Mouse (Mus musculus) testis, postnatal 14 days (tissue): ENCODE measurements around the gene Fam76b.
"Not testable (repeated sequence)": the region's sequence is repeated elsewhere in the genome, so short reads cannot be mapped to it uniquely, and the experiment has no call there.

Experiments
- DNase-seq: peaks from one replicate; pipeline ENCODE4 v3.0.0; 2021; ENCODE audit warnings: low spot score

Gene Fam76b

GRCm38 (mm10) chr9:13827406-13828086, at the start of gene Fam76b:
TSS of gene Fam76b (plus strand) at chr9:13827716.
- DNase-seq = peak; percentile 100

- DNase-seq = no peak
Measured at GRCm38 (mm10) chr9:13781985-13782384, 45.5 kb upstream of the Fam76b start.

GRCm38 (mm10) chr9:13790864-13791263, 36.7 kb upstream of the Fam76b start:
- DNase-seq = not testable (repeated sequence)

GRCm38 (mm10) chr9:13794302-13794701, 33.2 kb upstream of the Fam76b start:
- DNase-seq = no peak

GRCm38 (mm10) chr9:13794756-13795155, 32.8 kb upstream of the Fam76b start:
- DNase-seq = no peak

- no peak for DNase-seq
Measured at GRCm38 (mm10) chr9:13804480-13804879, 23.0 kb upstream of the Fam76b start.

GRCm38 (mm10) chr9:13806854-13807253, 20.7 kb upstream of the Fam76b start:
- DNase-seq = no peak

GRCm38 (mm10) chr9:13807657-13808056, 19.9 kb upstream of the Fam76b start:
- no peak for DNase-seq

- no peak for DNase-seq
Measured at GRCm38 (mm10) chr9:13809937-13810336, 17.6 kb upstream of the Fam76b start.

GRCm38 (mm10) chr9:13818369-13818768, 9.1 kb upstream of the Fam76b start:
- DNase-seq = no peak

- DNase-seq = no peak
Measured at GRCm38 (mm10) chr9:13820774-13821173, 6.7 kb upstream of the Fam76b start.

GRCm38 (mm10) chr9:13825896-13826295, 1.6 kb upstream of the Fam76b start:
- DNase-seq = no peak

- DNase-seq = peak; percentile 82
Measured at GRCm38 (mm10) chr9:13826391-13826805, 1.1 kb upstream of the Fam76b start.

GRCm38 (mm10) chr9:13826832-13827405, 597 bp upstream of the Fam76b start, which contains the start of gene Cep57:
TSS of gene Cep57 (minus strand) at chr9:13827107.
- DNase-seq = peak; percentile 97

- DNase-seq = no peak
Measured at GRCm38 (mm10) chr9:13828087-13828441, 548 bp downstream of the Fam76b start.

- no peak for DNase-seq
Measured at GRCm38 (mm10) chr9:13835256-13835655, 7.7 kb downstream of the Fam76b start.

- DNase-seq = no peak
Measured at GRCm38 (mm10) chr9:13836726-13837125, 9.2 kb downstream of the Fam76b start.

- DNase-seq = no peak
Measured at GRCm38 (mm10) chr9:13847591-13847990, 20.1 kb downstream of the Fam76b start.

GRCm38 (mm10) chr9:13848481-13849480, 21.3 kb downstream of the Fam76b start:
- DNase-seq = no peak

GRCm38 (mm10) chr9:13853876-13854275, 26.4 kb downstream of the Fam76b start:
- DNase-seq = no peak

GRCm38 (mm10) chr9:13856247-13856646, 28.7 kb downstream of the Fam76b start:
- DNase-seq = no peak

- DNase-seq = no peak
Measured at GRCm38 (mm10) chr9:13856777-13857176, 29.3 kb downstream of the Fam76b start.

- no peak for DNase-seq
Measured at GRCm38 (mm10) chr9:13867646-13868045, 40.1 kb downstream of the Fam76b start.
